Mouse (Mus musculus) liver, postnatal 0 days (tissue): ENCODE results near the gene Cdkn2b. TPM values are rescaled to one million over a fixed set of nuclear protein-coding genes. Genes with fewer than 3 reads are reported as not detected.
A peak's percentile ranks its signal among the peaks of the same experiment; 100 is the strongest.

ENCODE experiments used
- ATAC-seq: fragments of 200-750 bp; cut with Nextera tagmentation; 2 replicates; pipeline ENCODE4 v1.8.0; 2017; ENCODE audit warnings: mild to moderate bottlenecking, moderate library complexity
- DNase-seq: peaks from one replicate; pipeline ENCODE4 v3.0.0-alpha.2; 2016
- H3K27ac ChIP-seq: fragments of 300-500 bp; sonication (generic); 2 replicates; pipeline ENCODE4 v1.5.1; 2014; ENCODE audit warnings: antibody characterized with exemption, moderate library complexity, mild to moderate bottlenecking, low read depth
- H3K27me3 ChIP-seq: fragments of 300-500 bp; sonication (generic); 2 replicates; pipeline ENCODE4 v1.6.1; 2014; ENCODE audit warnings: low read length, control low read depth, mixed read lengths; ENCODE audit not compliant: insufficient read depth
- H3K36me3 ChIP-seq: fragments of 300-500 bp; sonication (generic); replicated peaks from 2 replicates; pipeline ENCODE4 v1.6.1; 2014; ENCODE audit warnings: mild to moderate bottlenecking, control low read depth, low read length, moderate library complexity, mixed read lengths; ENCODE audit not compliant: insufficient read depth
- H3K4me1 ChIP-seq: fragments of 300-500 bp; sonication (generic); 2 replicates; pipeline ENCODE4 v1.6.1; 2014; ENCODE audit warnings: antibody characterized with exemption, mild to moderate bottlenecking, control low read depth; ENCODE audit not compliant: insufficient read depth
- H3K4me2 ChIP-seq: fragments of 300-500 bp; sonication (generic); 2 replicates; pipeline ENCODE4 v1.6.1; 2014; ENCODE audit warnings: low read depth, mild to moderate bottlenecking, low read length, moderate library complexity, mixed read lengths
- H3K4me3 ChIP-seq: fragments of 300-500 bp; sonication (generic); 2 replicates; pipeline ENCODE4 v1.5.1; 2014; ENCODE audit warnings: low read depth, low read length
- H3K9ac ChIP-seq: fragments of 300-500 bp; sonication (generic); replicated peaks from 2 replicates; pipeline ENCODE4 v1.6.1; 2014; ENCODE audit warnings: mild to moderate bottlenecking, moderate library complexity
- H3K9me3 ChIP-seq: fragments of 300-500 bp; sonication (generic); 2 replicates; pipeline ENCODE4 v1.6.1; 2016; ENCODE audit warnings: mild to moderate bottlenecking, control low read depth, low read length, mixed read lengths
- CTCF ChIP-seq: sonication (generic); IDR thresholded peaks from 2 replicates; pipeline ENCODE4 v1.5.1; 2016; ENCODE audit warnings: antibody characterized with exemption, low read depth
- EP300 ChIP-seq: IDR thresholded peaks from 2 replicates; pipeline ENCODE4 v1.6.1; 2016; ENCODE audit warnings: antibody characterized with exemption, low read depth, mild to moderate bottlenecking
- WGBS: fragments of 180-500 bp; shearing (Covaris S2); extraction: QIAGEN DNeasy Blood & Tissue Kit; methylation state at CpG from one replicate; pipeline ENCODE4 v1.1.7; 2014; ENCODE audit not compliant: insufficient replicate concordance; 5-methylcytosine and 5-hydroxymethylcytosine counted together
- polyA plus RNA-seq: library from polyadenylated mRNA; unstranded; fragments of >200 nt; fragmentation: Nextera tagmentation; extraction: Ambion mirVana; gene quantifications from 2 replicates; pipeline ENCODE4 v1.2.1, GENCODE M21; 2015

The Cdkn2b gene
- polyA plus RNA-seq, 1 experiment from 2014 or later, result not detected

- ATAC-seq, result no peak
- Histone ChIP-seq H3K27me3 (peaks cover 78% of the 10 kb centered on the region), H3K4me3 (no peak overlapping the region), H3K36me3 (no peaks in the 10 kb centered on the region), H3K9me3 (no peaks in the 10 kb centered on the region), H3K9ac (no peak overlapping the region), H3K4me1 (peaks cover 6% of the 10 kb centered on the region), H3K4me2 (no peak overlapping the region), H3K27ac (no peak overlapping the region)
- TF ChIP-seq CTCF, result no peak
- no peak for TF ChIP-seq EP300
- no peak for DNase-seq
- WGBS, result 2% methylated on average over 25 of the region's 25 CpGs
Observed at GRCm38 (mm10) chr4:89306798-89307365, 4.0 kb downstream of the Cdkn2b start.

GRCm38 (mm10) chr4:89305691-89306090, 5.1 kb downstream of the Cdkn2b start:
- Histone ChIP-seq H3K4me1 (peaks cover 4% of the 10 kb centered on the region), H3K9ac (no peak overlapping the region), H3K36me3 (no peaks in the 10 kb centered on the region), H3K4me3 (no peak overlapping the region), H3K4me2 (no peak overlapping the region), H3K9me3 (no peaks in the 10 kb centered on the region), H3K27ac (no peak overlapping the region), H3K27me3 (peaks cover 84% of the 10 kb centered on the region)
- WGBS, result 6% methylated on average over 3 of the region's 3 CpGs
- DNase-seq, result no peak
- ATAC-seq, result no peak
- TF ChIP-seq EP300, result no peak
- TF ChIP-seq CTCF, result no peak

- Histone ChIP-seq H3K36me3 (no peaks in the 10 kb centered on the region), H3K4me2 (no peak overlapping the region), H3K9me3 (no peaks in the 10 kb centered on the region), H3K27ac (no peak overlapping the region), H3K4me3 (no peak overlapping the region), H3K9ac (no peak overlapping the region), H3K27me3 (peaks cover 80% of the 10 kb centered on the region), H3K4me1 (no peaks in the 10 kb centered on the region)
- DNase-seq (no peak), ATAC-seq (no peak)
- 3% methylated on average over 14 of the region's 14 CpGs for WGBS
- TF ChIP-seq EP300 (no peak), CTCF (no peak)
Observed at GRCm38 (mm10) chr4:89303281-89303995, 7.4 kb downstream of the Cdkn2b start.

DNA sequence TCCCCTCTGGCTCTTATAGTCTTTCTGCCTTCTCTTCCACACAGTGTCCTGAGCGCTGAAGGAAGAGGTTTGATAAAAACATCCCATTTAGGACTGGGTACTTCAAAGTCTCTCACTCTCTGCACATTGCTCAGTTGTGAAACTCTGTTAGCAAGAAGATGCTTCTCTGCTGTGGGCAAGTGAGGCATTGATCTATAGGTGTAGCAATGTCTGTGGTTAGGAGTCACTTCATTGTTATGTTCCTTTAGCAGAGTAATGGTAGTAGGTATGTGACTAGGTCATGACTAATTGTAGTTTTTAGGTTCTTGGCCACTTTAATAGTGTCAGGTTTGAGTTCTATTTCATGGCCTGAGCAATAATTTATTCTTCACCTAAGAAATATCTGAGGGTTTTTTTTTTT, 8.7 kb downstream of the Cdkn2b start:
- Histone ChIP-seq H3K9ac (no peak overlapping the region), H3K27me3 (peaks cover 75% of the 10 kb centered on the region), H3K9me3 (no peaks in the 10 kb centered on the region), H3K4me2 (no peak overlapping the region), H3K36me3 (no peaks in the 10 kb centered on the region), H3K4me1 (no peaks in the 10 kb centered on the region), H3K4me3 (no peak overlapping the region), H3K27ac (no peak overlapping the region)
- WGBS, result 0% methylated on average over 1 of the region's 1 CpGs
- DNase-seq, result no peak
- no peak for ATAC-seq
- no peak for TF ChIP-seq EP300
- TF ChIP-seq CTCF, result no peak

- no peaks in the 10 kb centered on the region for H3K36me3 ChIP-seq
- H3K4me1 ChIP-seq, result peaks cover 3% of the 10 kb centered on the region
- H3K9ac ChIP-seq, result no peak overlapping the region
- no peak overlapping the region for H3K27ac ChIP-seq
- DNase-seq, result no peak
- H3K4me2 ChIP-seq, result no peak overlapping the region
- WGBS, result 5% methylated on average over 2 of the region's 2 CpGs
- H3K9me3 ChIP-seq, result no peaks in the 10 kb centered on the region
- peaks cover 80% of the 10 kb centered on the region for H3K27me3 ChIP-seq
- no peak overlapping the region for H3K4me3 ChIP-seq
- TF ChIP-seq EP300 (no peak), CTCF (no peak)
- no peak for ATAC-seq
Observed at GRCm38 (mm10) chr4:89299721-89300120, 11.1 kb downstream of the Cdkn2b start.

GRCm38 (mm10) chr4:89295441-89296220, 15.2 kb downstream of the Cdkn2b start:
- Histone ChIP-seq H3K4me2 (peak overlapping the region; percentile 90), H3K27ac (no peak overlapping the region), H3K4me3 (peak overlapping the region; percentile 68), H3K9ac (no peak overlapping the region), H3K9me3 (no peaks in the 10 kb centered on the region), H3K36me3 (no peaks in the 10 kb centered on the region), H3K27me3 (peaks cover 85% of the 10 kb centered on the region), H3K4me1 (peaks cover 9% of the 10 kb centered on the region)
- 4% methylated on average over 31 of the region's 31 CpGs for WGBS
- DNase-seq, result no peak
- ATAC-seq, result 0 out of 2 replicates have a peak, but pooled peaks have one; percentile 19
- TF ChIP-seq EP300 (no peak), CTCF (no peak)
